Mouse (Mus musculus): ENCODE data around the gene Mrpl20.
A peak's percentile ranks its signal among the peaks of the same experiment; 100 is the strongest.

The Mrpl20 gene

GRCm38 (mm10) chr4:155802741-155803339, at the start of gene Mrpl20:
Gene Mrpl20, plus strand, starts transcription at chr4:155802878.
- peak in 1 of 2 experiments; percentile 51 for DNase-seq

GRCm38 (mm10) chr4:155757011-155757410, 45.7 kb upstream of the Mrpl20 start:
- no peak for DNase-seq

- peak in 1 of 2 experiments; percentile 59 for DNase-seq
Observed at GRCm38 (mm10) chr4:155759862-155760612, 42.6 kb upstream of the Mrpl20 start.

DNA sequence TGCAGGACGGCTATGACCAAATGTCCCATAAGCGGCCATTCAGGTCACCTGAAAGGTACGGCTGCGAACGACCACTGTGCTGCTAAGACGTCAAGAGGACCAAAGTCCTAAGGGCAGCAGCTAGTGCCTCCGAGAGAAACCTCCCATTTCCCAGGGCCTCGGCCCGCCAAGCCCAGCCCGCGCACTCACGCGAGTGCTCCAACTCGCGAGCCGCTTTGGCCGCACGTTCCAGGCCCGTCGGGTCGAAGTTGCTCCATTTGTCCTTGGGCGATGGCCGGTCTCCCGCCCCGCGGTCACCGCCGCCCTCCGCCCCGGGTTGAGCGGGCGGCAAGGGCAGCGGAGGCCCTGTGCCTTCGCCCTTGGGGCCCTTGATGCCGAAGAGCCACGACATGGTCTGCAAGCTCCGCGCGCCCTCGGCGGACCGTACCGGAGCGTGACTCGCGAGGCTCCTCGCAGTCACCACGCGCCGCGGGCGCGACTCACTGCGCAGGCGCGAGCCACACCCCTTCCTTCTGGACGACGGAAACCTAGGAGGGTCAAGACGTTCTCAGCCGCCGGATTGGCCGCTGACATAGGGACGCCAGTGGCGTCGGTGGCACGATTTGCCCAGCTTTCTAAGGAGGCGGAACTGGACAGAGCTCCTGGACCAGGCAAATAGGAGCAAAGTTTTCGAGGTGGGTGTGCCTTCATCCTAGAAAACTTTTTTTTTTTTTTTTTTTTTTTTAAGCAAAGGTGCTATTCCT, 41.9 kb upstream of the Mrpl20 start, which contains the start of gene Atad3a:
TSS of gene Atad3a (minus strand) at position 481 of the 743 bp plus-strand sequence.
- peak; percentile 97 to 98 for DNase-seq

DNA sequence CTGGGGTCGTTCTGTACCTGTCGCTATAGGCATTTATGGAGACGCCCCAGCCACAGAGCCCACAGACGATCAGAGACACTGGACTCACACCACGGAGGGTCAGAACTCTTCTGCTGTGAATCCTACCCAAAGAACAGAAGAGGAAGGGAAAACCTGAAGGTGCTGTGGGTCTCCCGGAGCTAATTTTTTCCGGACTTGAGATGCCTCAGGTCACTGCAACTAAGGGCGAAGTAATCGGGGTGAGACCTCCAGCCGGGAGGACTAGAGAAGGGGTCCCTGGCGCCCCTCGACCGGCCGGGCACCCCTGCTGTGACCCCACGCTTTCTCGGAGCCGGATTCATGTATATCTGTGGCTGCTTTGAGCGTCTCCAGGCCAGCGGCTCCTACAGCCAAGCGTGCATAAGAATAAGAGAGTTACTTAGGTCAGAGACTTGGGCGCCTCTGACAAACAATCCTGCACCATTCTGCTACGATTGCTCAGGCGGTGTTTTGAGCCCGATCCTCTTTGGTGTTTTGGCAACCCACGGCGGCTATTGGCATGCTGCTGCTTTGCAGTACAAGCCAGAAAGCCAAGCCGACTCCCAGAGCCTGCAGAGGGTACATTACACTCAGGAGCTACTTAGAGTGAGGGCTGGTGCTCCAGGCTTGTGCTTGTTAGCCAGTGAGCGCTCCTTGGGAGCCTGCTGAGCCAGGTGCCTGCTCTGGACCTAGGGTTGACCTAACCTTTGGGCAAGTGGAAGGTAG, 41.1 kb upstream of the Mrpl20 start:
- DNase-seq, result peak in 1 of 2 experiments; percentile 47

- no peak for DNase-seq
Observed at GRCm38 (mm10) chr4:155762357-155762756, 40.3 kb upstream of the Mrpl20 start.

- peak in 1 of 2 experiments; percentile 36 for DNase-seq
Observed at GRCm38 (mm10) chr4:155769496-155769879, 33.2 kb upstream of the Mrpl20 start.

GRCm38 (mm10) chr4:155769880-155770512, 32.7 kb upstream of the Mrpl20 start:
- DNase-seq, result peak; percentile 95

DNA sequence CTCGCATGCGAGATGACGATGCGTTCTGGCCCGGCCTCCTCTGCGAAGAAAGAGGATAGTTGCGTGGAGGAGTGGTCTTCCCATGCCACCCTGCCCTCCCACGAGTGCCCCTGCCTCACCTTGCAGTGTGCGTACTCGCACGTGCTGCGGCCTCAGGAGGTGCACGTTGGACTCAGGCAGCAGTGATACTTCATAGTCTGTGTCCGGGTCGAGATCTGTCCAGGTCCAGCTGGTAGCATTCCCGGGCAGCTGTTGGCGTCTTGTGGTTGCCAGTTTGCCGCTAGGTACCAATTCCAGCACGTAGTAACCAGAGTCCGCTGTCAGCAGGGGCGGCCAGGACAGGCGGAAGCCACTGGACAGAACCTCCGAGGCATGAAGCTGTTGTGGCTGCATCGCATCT, 32.1 kb upstream of the Mrpl20 start:
- DNase-seq, result peak; percentile 60 to 87

DNA sequence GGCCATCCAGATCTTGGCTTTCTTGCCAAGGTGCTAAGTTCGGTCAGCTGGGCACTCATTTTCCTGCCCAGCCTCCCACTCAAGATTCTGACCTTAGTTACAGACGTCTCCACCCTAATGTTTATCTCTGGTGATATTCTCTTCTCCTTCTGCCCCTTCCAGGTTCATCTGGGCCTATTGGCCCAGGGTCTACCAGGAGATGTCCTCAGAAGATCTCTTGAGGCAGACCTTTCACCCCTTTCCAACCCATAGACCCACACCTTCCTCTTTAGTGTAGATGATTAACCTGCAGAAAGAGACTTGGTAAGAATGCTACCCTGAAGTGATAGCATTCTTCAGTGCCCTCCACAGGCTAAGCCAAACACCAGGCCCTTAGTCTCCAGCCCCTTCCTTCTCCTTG, 31.0 kb upstream of the Mrpl20 start:
- peak; percentile 34 to 64 for DNase-seq

DNA sequence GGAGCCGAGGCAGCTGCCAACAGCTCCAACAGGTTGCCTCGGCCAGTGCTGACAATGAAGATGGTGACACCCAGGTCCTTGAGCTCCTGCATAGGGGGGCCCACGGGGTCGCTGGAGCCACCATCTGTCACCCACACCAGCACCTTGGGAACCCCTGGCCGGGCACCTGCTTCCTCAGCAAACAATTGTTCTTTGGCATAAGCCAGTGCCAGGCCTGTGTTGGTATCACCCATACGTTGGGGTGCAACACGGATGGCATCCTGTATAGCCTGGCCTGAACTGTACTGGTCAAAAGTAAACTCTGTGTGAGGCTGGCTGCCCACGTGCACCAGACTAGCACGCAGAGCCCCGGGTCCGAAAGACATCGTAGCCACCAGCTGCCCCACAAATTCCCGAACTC, 29.9 kb upstream of the Mrpl20 start:
- peak in 1 of 2 experiments; percentile 46 for DNase-seq

DNA sequence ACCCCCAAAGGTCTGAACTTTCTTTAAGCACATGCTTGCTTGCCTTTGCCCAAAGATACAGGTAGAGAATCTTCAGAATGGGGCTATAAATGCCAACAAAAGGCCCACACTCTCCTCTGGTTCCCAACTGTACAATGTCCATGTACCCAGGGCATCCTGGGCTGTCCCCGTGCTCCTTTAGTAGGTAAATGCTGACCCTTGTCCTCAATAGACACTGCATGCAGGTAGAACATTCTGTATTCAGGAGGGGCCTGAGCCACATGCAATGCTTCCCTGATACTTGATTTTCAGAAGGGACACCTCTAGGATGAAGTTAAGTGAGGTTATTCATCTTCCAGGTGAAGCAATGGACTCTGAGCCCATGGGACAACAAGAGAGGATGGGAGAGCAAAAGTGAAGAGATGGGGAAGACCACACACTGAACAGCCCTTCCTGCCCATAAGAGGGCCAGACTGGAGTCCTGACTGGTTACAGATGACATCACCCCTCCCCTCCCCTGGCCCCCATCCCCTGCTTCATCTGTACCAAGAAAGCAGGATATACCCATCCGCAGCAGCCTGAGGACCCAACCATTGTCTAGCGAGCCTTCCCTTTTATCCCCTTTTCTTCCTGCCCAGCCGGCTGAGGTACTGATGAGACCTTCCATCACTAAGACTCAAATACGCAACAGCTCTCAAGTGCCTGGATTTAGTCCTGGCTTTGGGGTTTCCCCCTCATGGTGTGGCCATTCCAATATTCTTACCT, 29.2 kb upstream of the Mrpl20 start:
- peak in 1 of 2 experiments; percentile 69 for DNase-seq

DNA sequence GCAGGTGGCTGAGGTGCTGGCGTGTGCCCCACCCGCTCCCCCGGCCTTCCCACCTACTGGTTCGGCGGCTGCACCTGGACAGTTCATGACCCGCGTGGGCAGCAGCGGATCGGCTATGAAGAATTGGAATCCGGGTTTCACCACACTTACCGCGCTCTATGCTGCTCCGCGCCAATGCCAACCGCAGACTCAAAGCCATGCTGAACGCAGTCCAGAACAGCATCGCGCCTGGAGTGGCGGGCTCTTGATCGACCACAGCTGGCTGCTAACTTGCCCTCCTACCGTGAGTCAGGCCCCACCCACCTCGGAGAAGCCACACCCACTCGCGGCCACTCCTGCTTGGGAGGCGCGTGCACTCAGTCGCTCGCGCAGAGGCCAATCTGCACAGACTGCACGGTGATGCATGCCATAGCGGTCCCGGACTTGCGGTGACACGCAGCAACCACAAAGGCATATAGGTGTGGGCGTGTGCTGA, 28.4 kb upstream of the Mrpl20 start, which contains the start of gene Vwa1:
TSS of gene Vwa1 (minus strand) at position 419 of the 475 bp plus-strand sequence.
- DNase-seq, result peak; percentile 95

- DNase-seq, result peak; percentile 75 to 86
Observed at GRCm38 (mm10) chr4:155774971-155775740, 27.5 kb upstream of the Mrpl20 start.

DNA sequence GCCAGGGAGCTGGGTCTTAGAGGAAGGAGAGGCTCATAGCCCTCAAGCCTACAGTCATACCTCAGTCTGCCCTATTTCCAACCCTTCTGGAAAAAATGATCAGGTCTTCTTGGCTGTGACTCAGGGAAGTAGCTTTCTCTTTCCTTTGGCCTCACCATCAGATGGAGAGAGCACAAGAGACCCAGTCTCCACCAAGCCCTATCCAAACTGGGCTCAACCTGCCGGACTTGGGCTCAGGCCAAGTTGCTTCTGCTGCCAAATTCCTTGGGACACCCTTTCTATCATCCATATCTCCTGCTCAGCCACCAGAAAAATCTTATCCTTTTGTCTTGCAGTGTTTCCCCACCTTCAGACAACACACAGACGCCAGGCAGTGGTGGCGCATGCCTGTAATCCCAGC, 26.8 kb upstream of the Mrpl20 start:
- peak; percentile 68 to 74 for DNase-seq

- DNase-seq, result peak in 1 of 2 experiments; percentile 68
Observed at GRCm38 (mm10) chr4:155776704-155777335, 25.9 kb upstream of the Mrpl20 start.

- no peak for DNase-seq
Observed at GRCm38 (mm10) chr4:155777816-155778215, 24.9 kb upstream of the Mrpl20 start.

GRCm38 (mm10) chr4:155779498-155779897, 23.2 kb upstream of the Mrpl20 start:
- no peak for DNase-seq

- DNase-seq, result peak; percentile 75 to 89
Observed at GRCm38 (mm10) chr4:155780895-155781294, 21.8 kb upstream of the Mrpl20 start.
